In the genomic region with DNA sequence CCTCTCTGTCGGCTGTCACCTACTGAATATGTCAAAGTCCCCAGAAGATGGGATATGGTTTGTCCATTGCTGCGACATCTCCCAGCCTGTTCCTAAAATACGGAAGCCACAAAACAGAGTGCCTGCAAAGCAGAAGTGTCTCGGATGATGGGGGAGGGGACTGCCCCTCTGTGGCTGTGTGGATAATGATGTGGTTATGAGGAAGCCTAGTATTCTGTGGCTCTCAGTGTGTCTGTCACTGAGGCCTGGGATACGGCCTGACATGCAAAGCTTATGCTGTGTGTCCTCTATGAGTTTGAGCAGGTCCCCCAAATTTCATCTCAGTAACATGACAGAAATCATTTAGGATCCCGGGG, we compare ENCODE assay signal across 9 mouse cellular contexts. TPM values are rescaled to one million over a fixed set of nuclear protein-coding genes. Genes with fewer than 3 reads are reported as not detected.
DNase-seq lines count a peak whose midpoint lies in the region; ATAC-seq and TF ChIP-seq lines count a peak whose summit lies in the region.
"Had no signal": no experiment of that assay in that cellular context is flagged by ENCODE, and none has a peak within 500 bp of the region (broad histone marks: within the 10 kb centered on the region; RNA-seq: fewer than 3 reads in every experiment).

No protein-coding gene starts in this region.

- intact Hi-C loops in heart, postnatal 25 days (cut with DNase I) = no loop called here

- H3K36me3 ChIP-seq in forebrain, embryonic 11.5 days (ENCODE audit: control insufficient read depth, insufficient read depth, low read length) = no peaks in the 10 kb centered on the region
- H3K36me3 ChIP-seq in limb, embryonic 13.5 days = peaks cover 6% of the 10 kb centered on the region
- H3K36me3 ChIP-seq: lung, embryonic 15.5 days had no signal

- peak; percentile 88 for ATAC-seq in forebrain, embryonic 11.5 days (replicated peaks; ENCODE audit: low FRiP score)
- no peak for ATAC-seq in limb, embryonic 13.5 days (ENCODE audit: low FRiP score, low read depth)

- no peak overlapping the region for H3K4me3 ChIP-seq in lung, adult 2 months (replicated peaks; ENCODE audit: extremely low read depth, low read depth, low read length)
- H3K4me3 ChIP-seq in forebrain, embryonic 11.5 days (ENCODE audit: low read depth, low read length) = peak overlapping the region; percentile 12; the same call in 1 of the 2 replicates
- no peak overlapping the region for H3K4me3 ChIP-seq in limb, embryonic 13.5 days
- peak overlapping the region; percentile 28 for H3K4me3 ChIP-seq in olfactory bulb, adult 2 months (ENCODE audit: insufficient read depth, low read depth, low read length)
- H3K4me3 ChIP-seq: lung, embryonic 15.5 days had no signal

- H3K9ac ChIP-seq in forebrain, embryonic 11.5 days (ENCODE audit: low read length) = peak overlapping the region; percentile 53
- H3K9ac ChIP-seq in limb, embryonic 13.5 days = peak overlapping the region; percentile 6; the same call in 1 of the 2 replicates
- H3K9ac ChIP-seq: lung, embryonic 15.5 days had no signal

- no peaks in the 10 kb centered on the region for H3K9me3 ChIP-seq in forebrain, embryonic 11.5 days (ENCODE audit: control insufficient read depth, low read length)
- 0 out of 2 replicates have a peak, but pooled peaks cover 2% of the 10 kb centered on the region for H3K9me3 ChIP-seq in limb, embryonic 13.5 days
- H3K9me3 ChIP-seq: lung, embryonic 15.5 days had no signal

- TF ChIP-seq POLR2A in lung, adult 2 months (IDR thresholded peaks at IDR 0.05; ENCODE audit: borderline replicate concordance, extremely low read depth, low read depth, low read length) = no peak
- TF ChIP-seq POLR2A in olfactory bulb, adult 2 months (IDR thresholded peaks at IDR 0.05; ENCODE audit: insufficient read depth, low read depth, low read length) = no peak

- no peaks in the 10 kb centered on the region for H3K4me1 ChIP-seq in lung, adult 2 months (ENCODE audit: control insufficient read depth, insufficient read depth, low read length)
- peaks cover 10% of the 10 kb centered on the region; the same call in 1 of the 2 replicates for H3K4me1 ChIP-seq in forebrain, embryonic 11.5 days (replicated peaks; ENCODE audit: control insufficient read depth, insufficient read depth, low read length)
- H3K4me1 ChIP-seq in limb, embryonic 13.5 days = peaks cover 19% of the 10 kb centered on the region
- peaks cover 10% of the 10 kb centered on the region for H3K4me1 ChIP-seq in olfactory bulb, adult 2 months (ENCODE audit: control insufficient read depth, insufficient read depth, low read length)
- H3K4me1 ChIP-seq: lung, embryonic 15.5 days had no signal

- peak overlapping the region; percentile 91 for H3K27ac ChIP-seq in forebrain, embryonic 11.5 days (ENCODE audit: low read depth, low read length)
- H3K27ac ChIP-seq in limb, embryonic 13.5 days = no peak overlapping the region
- H3K27ac ChIP-seq in olfactory bulb, adult 2 months (ENCODE audit: insufficient read depth, low read depth, low read length) = peak overlapping the region; percentile 42; the same call in 1 of the 2 replicates
- H3K27ac ChIP-seq: lung, embryonic 15.5 days had no signal

- TF ChIP-seq CTCF in lung, adult 2 months (IDR thresholded peaks at IDR 0.05; ENCODE audit: insufficient read depth, low read length) = no peak
- no peak for TF ChIP-seq CTCF in olfactory bulb, adult 2 months (IDR thresholded peaks at IDR 0.05; ENCODE audit: insufficient read depth, low read depth, low read length)

- 65% methylated on average over 6 of the region's 6 CpGs for WGBS in lung, adult 2 months
- WGBS in forebrain, embryonic 11.5 days = 28% methylated on average over 6 of the region's 6 CpGs
- 52% methylated on average over 6 of the region's 6 CpGs for WGBS in limb, embryonic 13.5 days
- 32% methylated on average over 6 of the region's 6 CpGs for WGBS in olfactory bulb, adult 2 months

- peak; percentile 7 for DNase-seq in lung, postnatal 25 days (ENCODE audit: low spot score)
- DNase-seq in lung, adult 2 months = no peak
- DNase-seq in forebrain, embryonic 11.5 days (ENCODE audit: low spot score) = peak; percentile 67
- no peak for DNase-seq in heart, postnatal 25 days (ENCODE audit: low spot score)
- no peak for DNase-seq in cerebellum, adult 9-11 months
- DNase-seq in testis, postnatal 14 days (ENCODE audit: low spot score) = no peak

- no peaks in the 10 kb centered on the region for H3K27me3 ChIP-seq in forebrain, embryonic 11.5 days (ENCODE audit: control insufficient read depth, insufficient read depth, low read length)
- no peaks in the 10 kb centered on the region for H3K27me3 ChIP-seq in limb, embryonic 13.5 days
- H3K27me3 ChIP-seq: lung, embryonic 15.5 days had no signal

- H3K4me2 ChIP-seq in forebrain, embryonic 11.5 days (ENCODE audit: low read depth, low read length, severe bottlenecking) = peak overlapping the region; percentile 51
- H3K4me2 ChIP-seq in limb, embryonic 13.5 days (replicated peaks) = peak overlapping the region; percentile 56
- H3K4me2 ChIP-seq: lung, embryonic 15.5 days had no signal

RNA-seq across cellular contexts. Expression of a gene that starts 35.2 kb away (rescaled TPM):
- polyA plus RNA-seq in lung, adult 2 months (2012; rRNA removed) = 16.9 and 23.4 TPM in 2 replicates
- polyA plus RNA-seq in forebrain, embryonic 11.5 days (2014; fragmentation: Nextera tagmentation; extraction: Ambion mirVana) = 9.3 and 10.8 TPM in 2 replicates
- polyA plus RNA-seq in limb, embryonic 13.5 days (2015; fragmentation: Nextera tagmentation; extraction: Ambion mirVana) = 11.6 and 11.8 TPM in 2 replicates
- not detected in 2 replicates for polyA plus RNA-seq in olfactory bulb, adult 2 months (2012; ENCODE audit: insufficient read depth, insufficient read length, low replicate concordance, missing spikeins)
- 10 to 100 TPM; 31.0 to 37.0 TPM for total RNA-seq in heart, postnatal 25 days (2021)

Comparison
In these comparisons a context has a peak if more than half of its experiments do, and no peak if none do; other contexts are left out.
1. DNase-seq: peak in lung, postnatal 25 days (single experiment) and forebrain, embryonic 11.5 days (single experiment); none in lung, adult 2 months (single experiment), heart, postnatal 25 days (single experiment), cerebellum, adult 9-11 months (single experiment) and testis, postnatal 14 days (single experiment).
2. H3K4me3 ChIP-seq: peak in forebrain, embryonic 11.5 days (single experiment) and olfactory bulb, adult 2 months (single experiment); none in lung, adult 2 months (single experiment) and limb, embryonic 13.5 days (single experiment).
3. RNA of a gene that starts 35.2 kb away (polyA plus RNA-seq): 16.9 to 23.4 TPM in lung, adult 2 months, 11.6 to 11.8 TPM in limb, embryonic 13.5 days and 9.3 to 10.8 TPM in forebrain, embryonic 11.5 days; not detected in olfactory bulb, adult 2 months; every median in the first group is over 10 times any median in the second.